Mouse (Mus musculus): ENCODE measurements around the gene Fam166a. TPM values are rescaled to one million over a fixed set of nuclear protein-coding genes. Genes with fewer than 3 reads are reported as not detected.
"Not testable (repeated sequence)": the region's sequence is repeated elsewhere in the genome, so short reads cannot be mapped to it uniquely, and the experiment has no call there.

Fam166a gene
- total RNA-seq, 1 experiment from 2014 or later: not detected

GRCm38 (mm10) chr2:25256443-25257109 is 38.0 kb downstream of the Fam166a start:
- 0 out of 4 replicates have a peak, but pooled peaks of 1 of the 2 experiments have one; percentile 35 for ATAC-seq (replicated peaks in 1 of 2; ENCODE audit: insufficient read depth in 1 of 2, low FRiP score in 2 of 2, low TSS enrichment in 1 of 2, low read depth in 1 of 2, poor library complexity in 2 of 2, severe bottlenecking in 2 of 2)

- ATAC-seq (replicated peaks in 1 of 2; ENCODE audit: insufficient read depth in 1 of 2, low FRiP score in 2 of 2, low TSS enrichment in 1 of 2, low read depth in 1 of 2, poor library complexity in 2 of 2, severe bottlenecking in 2 of 2): not testable (repeated sequence)
Measured at GRCm38 (mm10) chr2:25257250-25257649, 38.7 kb downstream of the Fam166a start.

GRCm38 (mm10) chr2:25258887-25259286 is 40.3 kb downstream of the Fam166a start:
- ATAC-seq (replicated peaks in 1 of 2; ENCODE audit: insufficient read depth in 1 of 2, low FRiP score in 2 of 2, low TSS enrichment in 1 of 2, low read depth in 1 of 2, poor library complexity in 2 of 2, severe bottlenecking in 2 of 2): no peak

- no peak for ATAC-seq (replicated peaks in 1 of 2; ENCODE audit: insufficient read depth in 1 of 2, low FRiP score in 2 of 2, low TSS enrichment in 1 of 2, low read depth in 1 of 2, poor library complexity in 2 of 2, severe bottlenecking in 2 of 2)
Measured at GRCm38 (mm10) chr2:25261870-25262269, 43.3 kb downstream of the Fam166a start.

- ATAC-seq (replicated peaks in 1 of 2; ENCODE audit: insufficient read depth in 1 of 2, low FRiP score in 2 of 2, low TSS enrichment in 1 of 2, low read depth in 1 of 2, poor library complexity in 2 of 2, severe bottlenecking in 2 of 2): peak; percentile 98
Measured at GRCm38 (mm10) chr2:25262291-25262767, 43.8 kb downstream of the Fam166a start, which contains the start of gene Tprn. Gene Tprn, plus strand, starts transcription at chr2:25262618.

GRCm38 (mm10) chr2:25262795-25263622 is 44.5 kb downstream of the Fam166a start:
- peak in 1 of 2 experiments; percentile 36; a peak in 2 of 4 replicates for ATAC-seq (replicated peaks in 1 of 2; ENCODE audit: insufficient read depth in 1 of 2, low FRiP score in 2 of 2, low TSS enrichment in 1 of 2, low read depth in 1 of 2, poor library complexity in 2 of 2, severe bottlenecking in 2 of 2)

GRCm38 (mm10) chr2:25263623-25264285 is 45.2 kb downstream of the Fam166a start:
- ATAC-seq (replicated peaks in 1 of 2; ENCODE audit: insufficient read depth in 1 of 2, low FRiP score in 2 of 2, low TSS enrichment in 1 of 2, low read depth in 1 of 2, poor library complexity in 2 of 2, severe bottlenecking in 2 of 2): no peak

GRCm38 (mm10) chr2:25264286-25264660 is 45.7 kb downstream of the Fam166a start:
- no peak for ATAC-seq (replicated peaks in 1 of 2; ENCODE audit: insufficient read depth in 1 of 2, low FRiP score in 2 of 2, low TSS enrichment in 1 of 2, low read depth in 1 of 2, poor library complexity in 2 of 2, severe bottlenecking in 2 of 2)

GRCm38 (mm10) chr2:25264851-25265250 is 46.3 kb downstream of the Fam166a start:
- no peak for ATAC-seq (replicated peaks in 1 of 2; ENCODE audit: insufficient read depth in 1 of 2, low FRiP score in 2 of 2, low TSS enrichment in 1 of 2, low read depth in 1 of 2, poor library complexity in 2 of 2, severe bottlenecking in 2 of 2)

- peak; percentile 23 to 25; a peak in 2 of 4 replicates for ATAC-seq (replicated peaks in 1 of 2; ENCODE audit: insufficient read depth in 1 of 2, low FRiP score in 2 of 2, low TSS enrichment in 1 of 2, low read depth in 1 of 2, poor library complexity in 2 of 2, severe bottlenecking in 2 of 2)
Measured at GRCm38 (mm10) chr2:25265897-25266656, 47.5 kb downstream of the Fam166a start.

GRCm38 (mm10) chr2:25266720-25267119 is 48.2 kb downstream of the Fam166a start:
- no peak for ATAC-seq (replicated peaks in 1 of 2; ENCODE audit: insufficient read depth in 1 of 2, low FRiP score in 2 of 2, low TSS enrichment in 1 of 2, low read depth in 1 of 2, poor library complexity in 2 of 2, severe bottlenecking in 2 of 2)

GRCm38 (mm10) chr2:25267241-25267640 is 48.7 kb downstream of the Fam166a start:
- no peak for ATAC-seq (replicated peaks in 1 of 2; ENCODE audit: insufficient read depth in 1 of 2, low FRiP score in 2 of 2, low TSS enrichment in 1 of 2, low read depth in 1 of 2, poor library complexity in 2 of 2, severe bottlenecking in 2 of 2)

GRCm38 (mm10) chr2:25267746-25268309 is 49.3 kb downstream of the Fam166a start:
- no peak for ATAC-seq (replicated peaks in 1 of 2; ENCODE audit: insufficient read depth in 1 of 2, low FRiP score in 2 of 2, low TSS enrichment in 1 of 2, low read depth in 1 of 2, poor library complexity in 2 of 2, severe bottlenecking in 2 of 2)
